Mouse (Mus musculus): ENCODE measurements around the gene Myh6. TPM values are rescaled to one million over a fixed set of nuclear protein-coding genes. Genes with fewer than 3 reads are reported as not detected.
A peak's percentile ranks its signal among the peaks of the same experiment; 100 is the strongest.

Myh6 gene
- polyA plus RNA-seq, 1 experiment from 2014 or later = 2.1 TPM

GRCm38 (mm10) chr14:54897445-54897844, 69.3 kb downstream of the Myh6 start:
- no peak for ATAC-seq (ENCODE audit: insufficient read depth, low FRiP score)
- H3K4me3 ChIP-seq (replicated peaks; ENCODE audit: low read length) = no peak overlapping the region
- H3K4me1 ChIP-seq (ENCODE audit: control insufficient read depth, insufficient read depth, low read length) = peaks cover 12% of the 10 kb centered on the region; the same call in 1 of the 2 replicates
- no peak overlapping the region; the same call in 1 of the 2 replicates for H3K27ac ChIP-seq (ENCODE audit: low read length)
- H3K9me3 ChIP-seq (replicated peaks; ENCODE audit: control insufficient read depth, low read length) = no peaks in the 10 kb centered on the region
- no peak overlapping the region for H3K4me2 ChIP-seq (ENCODE audit: low read depth, low read length)
- no peaks in the 10 kb centered on the region for H3K27me3 ChIP-seq (ENCODE audit: control insufficient read depth, insufficient read depth, low read length)
- no peak overlapping the region; the same call in 1 of the 2 replicates for H3K9ac ChIP-seq (ENCODE audit: low read length)
- H3K36me3 ChIP-seq (ENCODE audit: control insufficient read depth, insufficient read depth, low read length) = peaks cover 17% of the 10 kb centered on the region
- 47% methylated on average over 2 of the region's 2 CpGs for WGBS

- peak overlapping the region; percentile 100 for H3K9ac ChIP-seq (ENCODE audit: low read length)
- peak overlapping the region; percentile 89 for H3K4me3 ChIP-seq (replicated peaks; ENCODE audit: low read length)
- peaks cover 17% of the 10 kb centered on the region for H3K36me3 ChIP-seq (ENCODE audit: control insufficient read depth, insufficient read depth, low read length)
- no peaks in the 10 kb centered on the region for H3K9me3 ChIP-seq (replicated peaks; ENCODE audit: control insufficient read depth, low read length)
- peaks cover 12% of the 10 kb centered on the region; the same call in 1 of the 2 replicates for H3K4me1 ChIP-seq (ENCODE audit: control insufficient read depth, insufficient read depth, low read length)
- ATAC-seq (ENCODE audit: insufficient read depth, low FRiP score) = peak; percentile 59
- peak overlapping the region; percentile 72 for H3K4me2 ChIP-seq (ENCODE audit: low read depth, low read length)
- WGBS = under 1% methylated on average over 54 of the region's 54 CpGs
- no peaks in the 10 kb centered on the region for H3K27me3 ChIP-seq (ENCODE audit: control insufficient read depth, insufficient read depth, low read length)
- H3K27ac ChIP-seq (ENCODE audit: low read length) = peak overlapping the region; percentile 94
Measured at GRCm38 (mm10) chr14:54894296-54895151, 72.2 kb downstream of the Myh6 start.

- WGBS = under 1% methylated on average over 38 of the region's 38 CpGs
- Histone ChIP-seq H3K9ac (ENCODE audit: low read length) (peak overlapping the region; percentile 100), H3K4me2 (ENCODE audit: low read depth, low read length) (peak overlapping the region; percentile 53), H3K36me3 (ENCODE audit: control insufficient read depth, insufficient read depth, low read length) (peaks cover 17% of the 10 kb centered on the region), H3K4me3 (replicated peaks; ENCODE audit: low read length) (peak overlapping the region; percentile 89), H3K27me3 (ENCODE audit: control insufficient read depth, insufficient read depth, low read length) (no peaks in the 10 kb centered on the region), H3K27ac (ENCODE audit: low read length) (peak overlapping the region; percentile 94), H3K4me1 (ENCODE audit: control insufficient read depth, insufficient read depth, low read length) (peaks cover 12% of the 10 kb centered on the region; the same call in 1 of the 2 replicates), H3K9me3 (replicated peaks; ENCODE audit: control insufficient read depth, low read length) (no peaks in the 10 kb centered on the region)
- ATAC-seq (ENCODE audit: insufficient read depth, low FRiP score) = peak; percentile 99
Measured at GRCm38 (mm10) chr14:54893651-54894181, 73.0 kb downstream of the Myh6 start.

GRCm38 (mm10) chr14:54892200-54892599, 74.5 kb downstream of the Myh6 start, which contains the start of gene Pabpn1:
Gene Pabpn1 (plus strand): TSS chr14:54892500.
- Histone ChIP-seq H3K9ac (ENCODE audit: low read length) (peak within 1 kb of the TSS; percentile 62; the same call in 1 of the 2 replicates), H3K27ac (ENCODE audit: low read length) (peak within 1 kb of the TSS; percentile 81), H3K27me3 (ENCODE audit: control insufficient read depth, insufficient read depth, low read length) (no peaks in the 10 kb centered on the region), H3K4me2 (ENCODE audit: low read depth, low read length) (peak within 1 kb of the TSS; percentile 53), H3K9me3 (replicated peaks; ENCODE audit: control insufficient read depth, low read length) (no peaks in the 10 kb centered on the region), H3K36me3 (ENCODE audit: control insufficient read depth, insufficient read depth, low read length) (peaks cover 13% of the 10 kb centered on the region), H3K4me3 (replicated peaks; ENCODE audit: low read length) (peak within 1 kb of the TSS; percentile 53), H3K4me1 (ENCODE audit: control insufficient read depth, insufficient read depth, low read length) (peaks cover 13% of the 10 kb centered on the region)
- no peak for ATAC-seq (ENCODE audit: insufficient read depth, low FRiP score)
- WGBS = 93% methylated on average over 3 of the region's 3 CpGs

MicroRNAs encoded within 50 kb of the gene (microRNA counts, 519-probe panel; counts per million panel counts)
- microRNA mmu-miR-208a (2,040 counts per million, percentile 41 among the panel's probes with 10 or more counts), microRNA mmu-miR-208b (2,239 counts per million, percentile 47 among the panel's probes with 10 or more counts)

Small RNA genes within 50 kb of the gene (microRNA-seq; reads per million reads assigned to microRNA genes)
- gene Mir208a = 4.5 reads per million, percentile 24 among the genes with 10 or more reads in this experiment
- 118 reads per million, percentile 57 among the genes with 10 or more reads in this experiment for gene Mir208b

Other genes with a start within 250 kb of the Myh6 start
- 9.9 and 10.2 TPM in 2 replicates for gene Slc7a8, start 185.0 kb downstream of the Myh6 start, polyA plus RNA-seq (2015; fragmentation: Nextera tagmentation; extraction: Ambion mirVana)
- not detected in 2 replicates for gene Rnf212b, start 152.8 kb downstream of the Myh6 start, polyA plus RNA-seq (2015; fragmentation: Nextera tagmentation; extraction: Ambion mirVana)
- 7.7 and 8.6 TPM in 2 replicates for gene Homez, start 96.0 kb downstream of the Myh6 start, polyA plus RNA-seq (2015; fragmentation: Nextera tagmentation; extraction: Ambion mirVana)
- gene Ppp1r3e, start 89.4 kb downstream of the Myh6 start, polyA plus RNA-seq (2015; fragmentation: Nextera tagmentation; extraction: Ambion mirVana) = 1.2 TPM in 2 replicates
- 4.0 and 4.2 TPM in 2 replicates for gene Bcl2l2, start 83.5 kb downstream of the Myh6 start, polyA plus RNA-seq (2015; fragmentation: Nextera tagmentation; extraction: Ambion mirVana)
- gene Gm20521, start 83.5 kb downstream of the Myh6 start, polyA plus RNA-seq (2015; fragmentation: Nextera tagmentation; extraction: Ambion mirVana) = 0.12 TPM in 1 of 2 replicates, not detected in the other
- 67.8 and 78.6 TPM in 2 replicates for gene Pabpn1, start 74.4 kb downstream of the Myh6 start, polyA plus RNA-seq (2015; fragmentation: Nextera tagmentation; extraction: Ambion mirVana)
- gene Slc22a17, start 53.8 kb downstream of the Myh6 start, polyA plus RNA-seq (2015; fragmentation: Nextera tagmentation; extraction: Ambion mirVana) = 29.2 and 32.2 TPM in 2 replicates
- gene Efs, start 40.8 kb downstream of the Myh6 start, polyA plus RNA-seq (2015; fragmentation: Nextera tagmentation; extraction: Ambion mirVana) = 26.8 and 30.3 TPM in 2 replicates
- not detected in 2 replicates for gene Il25, start 34.2 kb downstream of the Myh6 start, polyA plus RNA-seq (2015; fragmentation: Nextera tagmentation; extraction: Ambion mirVana)
- 3.4 and 4.9 TPM in 2 replicates for gene Cmtm5, start 30.7 kb downstream of the Myh6 start, polyA plus RNA-seq (2015; fragmentation: Nextera tagmentation; extraction: Ambion mirVana)
- gene Gm17428, start 10.0 kb upstream of the Myh6 start, polyA plus RNA-seq (2015; fragmentation: Nextera tagmentation; extraction: Ambion mirVana) = not detected in 2 replicates
- gene Myh7, start 27.7 kb upstream of the Myh6 start, polyA plus RNA-seq (2015; fragmentation: Nextera tagmentation; extraction: Ambion mirVana) = 7.6 and 25.7 TPM in 2 replicates
- gene Ngdn, start 48.5 kb upstream of the Myh6 start, polyA plus RNA-seq (2015; fragmentation: Nextera tagmentation; extraction: Ambion mirVana) = 74.7 and 74.9 TPM in 2 replicates
- 3.1 and 3.6 TPM in 2 replicates for gene Zfhx2, start 125.4 kb upstream of the Myh6 start, polyA plus RNA-seq (2015; fragmentation: Nextera tagmentation; extraction: Ambion mirVana)
- gene Thtpa, start 127.9 kb upstream of the Myh6 start, polyA plus RNA-seq (2015; fragmentation: Nextera tagmentation; extraction: Ambion mirVana) = 19.9 and 22.5 TPM in 2 replicates
- 46.2 and 54.8 TPM in 2 replicates for gene Ap1g2, start 139.7 kb upstream of the Myh6 start, polyA plus RNA-seq (2015; fragmentation: Nextera tagmentation; extraction: Ambion mirVana)
- 1.1 and 1.2 TPM in 2 replicates for gene Jph4, start 150.0 kb upstream of the Myh6 start, polyA plus RNA-seq (2015; fragmentation: Nextera tagmentation; extraction: Ambion mirVana)